Mouse (Mus musculus) stomach, postnatal 0 days (tissue): ENCODE data around the gene Dock1. TPM values are rescaled to one million over a fixed set of nuclear protein-coding genes. Genes with fewer than 3 reads are reported as not detected.
A peak's percentile ranks its signal among the peaks of the same experiment; 100 is the strongest.

Experiments
- ATAC-seq: fragments of 200-750 bp; cut with Nextera tagmentation; 2 replicates; pipeline ENCODE4 v1.8.0; 2017; ENCODE audit not compliant: low FRiP score, low TSS enrichment
- DNase-seq: peaks from one replicate; pipeline ENCODE4 v3.0.0-alpha.2; 2016; ENCODE audit warnings: low spot score
- H3K27ac ChIP-seq: fragments of 300-500 bp; sonication (generic); replicated peaks from 2 replicates; pipeline ENCODE4 v1.5.1; 2014; ENCODE audit warnings: mild to moderate bottlenecking, control low read depth
- H3K27me3 ChIP-seq: fragments of 300-500 bp; sonication (generic); 2 replicates; pipeline ENCODE4 v1.6.1; 2014; ENCODE audit warnings: low read length; ENCODE audit not compliant: control insufficient read depth, insufficient read depth
- H3K36me3 ChIP-seq: fragments of 300-500 bp; sonication (generic); 2 replicates; pipeline ENCODE4 v1.6.1; 2014; ENCODE audit warnings: low read length, mixed read lengths; ENCODE audit not compliant: control insufficient read depth, insufficient read depth
- H3K4me1 ChIP-seq: fragments of 300-500 bp; sonication (generic); replicated peaks from 2 replicates; pipeline ENCODE4 v1.6.1; 2014; ENCODE audit warnings: antibody characterized with exemption; ENCODE audit not compliant: control insufficient read depth, insufficient read depth
- H3K4me2 ChIP-seq: fragments of 300-500 bp; sonication (generic); replicated peaks from 2 replicates; pipeline ENCODE4 v1.6.1; 2014; ENCODE audit warnings: low read depth, mild to moderate bottlenecking, control low read depth, moderate library complexity
- H3K4me3 ChIP-seq: fragments of 300-500 bp; sonication (generic); 2 replicates; pipeline ENCODE4 v1.5.1; 2014; ENCODE audit warnings: low read depth, low read length, control low read depth
- H3K9ac ChIP-seq: fragments of 300-500 bp; sonication (generic); 2 replicates; pipeline ENCODE4 v1.6.1; 2014; ENCODE audit warnings: mild to moderate bottlenecking, low read length, control low read depth, mixed read lengths
- H3K9me3 ChIP-seq: fragments of 300-500 bp; sonication (generic); 2 replicates; pipeline ENCODE4 v1.6.1; 2016; ENCODE audit warnings: low read length; ENCODE audit not compliant: control insufficient read depth
- CTCF ChIP-seq: IDR thresholded peaks from 2 replicates; pipeline ENCODE4 v1.5.1; 2016; ENCODE audit warnings: antibody characterized with exemption, low read depth, mild to moderate bottlenecking, moderate library complexity
- EP300 ChIP-seq: optimal IDR thresholded peaks from 2 replicates; pipeline ENCODE3; 2016; ENCODE audit warnings: antibody characterized with exemption
- WGBS: fragments of 180-500 bp; shearing (Covaris S2); extraction: QIAGEN DNeasy Blood & Tissue Kit; methylation state at CpG from one replicate; pipeline ENCODE4 v1.1.7; 2014; 5-methylcytosine and 5-hydroxymethylcytosine counted together
- polyA plus RNA-seq: library from polyadenylated mRNA; unstranded; fragments of >200 nt; fragmentation: Nextera tagmentation; extraction: Ambion mirVana; gene quantifications from 2 replicates; pipeline ENCODE4 v1.2.1, GENCODE M21; 2015

Dock1 gene
- polyA plus RNA-seq, 1 experiment from 2014 or later, result 8.5 TPM

GRCm38 (mm10) chr7:134878985-134879384 lies 208.5 kb downstream of the Dock1 start:
- Histone ChIP-seq H3K4me3 (no peak overlapping the region), H3K9ac (no peak overlapping the region), H3K4me1 (no peaks in the 10 kb centered on the region), H3K9me3 (no peaks in the 10 kb centered on the region), H3K4me2 (no peak overlapping the region), H3K36me3 (0 out of 2 replicates have a peak, but pooled peaks cover 4% of the 10 kb centered on the region), H3K27me3 (no peaks in the 10 kb centered on the region), H3K27ac (no peak overlapping the region)
- TF ChIP-seq EP300 (no peak), CTCF (no peak)
- ATAC-seq (no peak), DNase-seq (no peak)
- WGBS, result 90% methylated on average over 6 of the region's 6 CpGs

GRCm38 (mm10) chr7:134880431-134880830 lies 210.0 kb downstream of the Dock1 start:
- Histone ChIP-seq H3K27ac (no peak overlapping the region), H3K27me3 (no peaks in the 10 kb centered on the region), H3K4me2 (no peak overlapping the region), H3K4me3 (no peak overlapping the region), H3K9me3 (no peaks in the 10 kb centered on the region), H3K4me1 (no peaks in the 10 kb centered on the region), H3K9ac (no peak overlapping the region), H3K36me3 (no peaks in the 10 kb centered on the region)
- no peak for ATAC-seq
- no peak for DNase-seq
- no peak for TF ChIP-seq CTCF
- TF ChIP-seq EP300, result no peak
- 77% methylated on average over 6 of the region's 6 CpGs for WGBS

GRCm38 (mm10) chr7:134883516-134883915 lies 213.1 kb downstream of the Dock1 start:
- no peak overlapping the region for H3K9ac ChIP-seq
- 57% methylated on average over 6 of the region's 6 CpGs for WGBS
- no peak overlapping the region for H3K4me3 ChIP-seq
- ATAC-seq (no peak), DNase-seq (no peak)
- H3K9me3 ChIP-seq, result no peaks in the 10 kb centered on the region
- no peak overlapping the region for H3K27ac ChIP-seq
- no peak overlapping the region for H3K4me2 ChIP-seq
- TF ChIP-seq CTCF, result no peak
- no peak for TF ChIP-seq EP300
- H3K4me1 ChIP-seq, result no peaks in the 10 kb centered on the region
- H3K36me3 ChIP-seq, result no peaks in the 10 kb centered on the region
- H3K27me3 ChIP-seq, result no peaks in the 10 kb centered on the region

GRCm38 (mm10) chr7:134892449-134892871 lies 222.0 kb downstream of the Dock1 start:
- H3K36me3 ChIP-seq, result no peaks in the 10 kb centered on the region
- H3K4me2 ChIP-seq, result no peak overlapping the region
- 94% methylated on average over 13 of the region's 13 CpGs for WGBS
- TF ChIP-seq CTCF (no peak), EP300 (no peak)
- H3K9ac ChIP-seq, result no peak overlapping the region
- H3K9me3 ChIP-seq, result no peaks in the 10 kb centered on the region
- no peak overlapping the region for H3K4me3 ChIP-seq
- no peak overlapping the region for H3K27ac ChIP-seq
- no peaks in the 10 kb centered on the region for H3K27me3 ChIP-seq
- no peaks in the 10 kb centered on the region for H3K4me1 ChIP-seq
- DNase-seq (no peak), ATAC-seq (no peak)

- H3K36me3 ChIP-seq, result no peaks in the 10 kb centered on the region
- H3K4me1 ChIP-seq, result no peaks in the 10 kb centered on the region
- 84% methylated on average over 4 of the region's 4 CpGs for WGBS
- no peak overlapping the region for H3K4me3 ChIP-seq
- H3K9ac ChIP-seq, result no peak overlapping the region
- no peaks in the 10 kb centered on the region for H3K27me3 ChIP-seq
- no peak for ATAC-seq
- no peak overlapping the region for H3K4me2 ChIP-seq
- TF ChIP-seq EP300 (no peak), CTCF (peak; percentile 67)
- H3K9me3 ChIP-seq, result no peaks in the 10 kb centered on the region
- no peak overlapping the region for H3K27ac ChIP-seq
- no peak for DNase-seq
These were observed 222.5 kb downstream of the Dock1 start for GRCm38 (mm10) chr7:134892972-134893371.

- no peaks in the 10 kb centered on the region for H3K36me3 ChIP-seq
- TF ChIP-seq CTCF, result no peak
- no peak for TF ChIP-seq EP300
- WGBS, result 82% methylated on average over 2 of the region's 2 CpGs
These were observed 224.2 kb downstream of the Dock1 start for GRCm38 (mm10) chr7:134894604-134895003.

More at GRCm38 (mm10) chr7:134894604-134895003, 224.2 kb downstream of the Dock1 start:
- ATAC-seq (no peak), DNase-seq (no peak)
- H3K4me3 ChIP-seq, result no peak overlapping the region
- H3K27me3 ChIP-seq, result no peaks in the 10 kb centered on the region
- H3K4me2 ChIP-seq, result no peak overlapping the region
- no peaks in the 10 kb centered on the region for H3K4me1 ChIP-seq
- H3K27ac ChIP-seq, result no peak overlapping the region
- no peaks in the 10 kb centered on the region for H3K9me3 ChIP-seq
- no peak overlapping the region for H3K9ac ChIP-seq
